Mouse (Mus musculus) thymus, adult 2 months (tissue): Measurements from ENCODE around the gene Cers3.

Experiments used
- CTCF ChIP-seq: fragments of 200-500 bp; IDR thresholded peaks from 2 replicates; pipeline ENCODE4 v1.5.1; 2012; ENCODE audit warnings: mild to moderate bottlenecking, control low read depth, low read length, moderate library complexity, borderline replicate concordance; ENCODE audit not compliant: control insufficient read depth, poor library complexity, insufficient read depth; ENCODE audit errors: extremely low read depth
- POLR2A ChIP-seq: fragments of 200-500 bp; IDR thresholded peaks from 2 replicates; pipeline ENCODE4 v1.6.1; 2012; ENCODE audit warnings: mild to moderate bottlenecking, low read length, control low read depth, moderate library complexity; ENCODE audit not compliant: control insufficient read depth, poor library complexity, insufficient read depth; ENCODE audit errors: extremely low read depth

DNA sequence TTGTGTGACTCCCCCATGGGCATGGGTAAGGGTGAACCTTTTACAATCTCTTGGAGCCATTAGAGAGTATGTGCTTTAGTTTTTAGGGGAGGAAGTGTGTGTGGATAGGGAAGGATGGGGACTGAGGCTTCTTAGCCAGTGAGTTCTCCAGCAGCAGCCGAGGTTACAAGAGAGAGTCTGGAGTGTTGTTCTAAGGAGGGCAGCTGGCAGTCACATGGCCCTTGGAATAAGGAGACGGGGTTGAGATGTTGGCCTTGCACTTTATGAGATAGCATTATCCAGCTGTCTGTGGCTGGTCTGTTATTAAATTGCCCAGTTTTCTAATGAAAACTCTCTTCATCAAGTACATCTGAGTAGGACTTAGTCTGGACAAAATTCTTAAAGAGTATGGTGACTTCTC is 100.5 kb downstream of the Cers3 start:
- TF ChIP-seq CTCF, result no peak
- no peak for TF ChIP-seq POLR2A
